Mouse (Mus musculus): ENCODE data around the gene Nrp1.

Gene Nrp1

DNA sequence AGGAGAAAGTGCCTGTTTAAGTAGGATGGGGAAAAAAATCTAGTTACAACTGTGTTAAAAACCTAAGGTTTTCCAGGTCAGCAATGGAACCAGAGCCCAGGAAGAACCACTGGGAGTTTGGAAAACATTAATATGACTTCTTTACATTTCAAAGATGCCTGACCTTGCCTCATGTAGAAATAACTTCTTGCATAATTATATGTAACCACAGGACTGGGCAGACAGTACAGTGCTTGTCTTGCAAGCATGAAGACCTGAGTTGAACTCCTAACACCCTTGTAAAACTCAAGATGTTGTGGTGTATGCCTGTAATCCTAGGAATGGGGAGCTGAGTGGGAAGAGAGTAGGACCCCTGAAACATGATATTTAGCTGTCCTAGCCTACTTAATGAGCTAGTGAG lies 61.6 kb downstream of the Nrp1 start:
- no peak for DNase-seq (ENCODE audit: low spot score)

DNA sequence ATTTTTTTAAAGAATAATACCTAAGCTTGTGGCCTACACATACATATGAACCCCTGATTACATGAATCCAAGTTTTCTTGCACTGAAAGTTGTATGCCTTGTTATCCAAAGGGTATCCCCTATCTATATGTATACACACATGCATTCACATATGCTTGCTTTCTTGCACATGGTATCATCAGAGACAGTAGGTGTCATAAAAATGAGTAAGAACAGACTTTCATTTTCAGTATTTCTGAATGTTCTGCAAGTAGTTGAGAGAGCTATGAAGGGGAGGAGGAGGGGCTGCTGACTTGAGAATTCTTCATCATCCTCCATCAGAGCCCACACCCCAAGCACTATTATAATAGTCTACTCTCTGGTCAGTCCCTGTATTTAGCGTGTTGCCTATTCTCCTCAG lies 62.0 kb downstream of the Nrp1 start:
- no peak for DNase-seq (ENCODE audit: low spot score)

DNA sequence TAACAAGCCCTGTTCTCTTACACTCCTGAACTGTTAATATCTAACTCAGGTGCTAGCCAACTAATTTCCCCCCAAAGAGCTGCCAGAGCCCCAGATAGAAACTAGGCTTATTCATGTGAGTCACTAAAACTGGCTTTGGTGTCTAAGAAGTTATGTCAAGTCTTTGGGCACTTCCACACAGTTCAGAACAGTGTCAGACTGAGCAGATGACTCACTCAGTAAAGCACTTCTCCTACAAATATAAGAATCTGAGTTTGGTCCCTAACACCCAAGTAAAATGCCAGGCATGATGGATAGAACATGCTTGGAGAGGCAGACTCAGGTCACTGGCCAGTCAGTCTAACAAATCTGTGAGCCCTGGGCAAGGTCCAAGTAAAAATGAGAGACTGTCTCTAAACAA lies 65.4 kb downstream of the Nrp1 start:
- no peak for DNase-seq (ENCODE audit: low spot score)

DNA sequence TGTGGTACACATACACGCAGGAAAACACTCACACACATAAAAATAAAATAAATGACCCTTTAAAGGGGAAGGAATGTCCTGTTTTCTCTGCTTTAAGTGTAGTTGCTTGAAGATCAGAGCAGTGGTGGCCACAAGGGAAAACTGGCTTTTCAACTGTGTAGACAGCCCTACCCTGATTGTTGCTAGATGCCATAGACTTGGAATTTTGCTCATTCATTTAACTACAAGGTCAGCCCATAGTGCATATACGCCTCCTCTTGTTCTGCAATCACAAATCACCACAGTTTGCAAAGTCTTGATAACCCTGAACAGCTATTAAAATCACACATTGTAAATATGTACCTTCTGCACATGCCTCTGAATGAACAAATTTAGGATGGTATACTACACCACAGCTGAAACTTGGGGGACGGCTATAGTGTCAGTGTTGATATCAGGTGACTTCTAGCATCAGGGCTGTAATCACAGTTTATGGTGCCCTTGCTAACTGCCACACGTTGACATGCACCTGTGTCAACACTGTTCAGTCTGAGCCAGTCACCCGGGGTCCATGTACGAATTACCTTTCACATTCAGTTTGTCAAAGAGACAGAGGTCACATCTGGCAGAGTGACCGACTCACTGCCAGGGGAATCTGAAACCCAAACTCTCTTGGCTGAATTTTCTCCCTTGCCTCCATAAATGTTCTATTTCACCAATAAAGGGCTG lies 66.4 kb downstream of the Nrp1 start:
- DNase-seq (ENCODE audit: low spot score) = no peak

DNA sequence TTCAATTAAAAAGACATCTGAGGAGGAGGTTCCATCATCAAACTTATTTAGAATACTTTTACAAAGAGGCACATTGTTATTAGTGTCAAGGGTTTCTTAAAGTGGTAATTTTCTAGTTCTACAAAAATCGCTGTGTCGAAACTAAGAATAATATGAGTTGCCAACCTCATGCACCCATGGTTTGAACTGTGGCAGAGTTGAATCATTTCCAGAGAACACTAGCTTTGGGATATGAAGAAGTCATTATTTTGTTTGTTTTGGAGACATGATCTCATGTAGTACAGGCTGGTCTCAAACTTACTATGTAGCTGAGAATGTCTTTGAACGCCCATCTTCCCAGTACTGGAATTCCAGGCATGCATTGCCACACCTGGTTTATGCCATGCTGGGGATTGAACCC lies 68.7 kb downstream of the Nrp1 start:
- no peak for DNase-seq (ENCODE audit: low spot score)

DNA sequence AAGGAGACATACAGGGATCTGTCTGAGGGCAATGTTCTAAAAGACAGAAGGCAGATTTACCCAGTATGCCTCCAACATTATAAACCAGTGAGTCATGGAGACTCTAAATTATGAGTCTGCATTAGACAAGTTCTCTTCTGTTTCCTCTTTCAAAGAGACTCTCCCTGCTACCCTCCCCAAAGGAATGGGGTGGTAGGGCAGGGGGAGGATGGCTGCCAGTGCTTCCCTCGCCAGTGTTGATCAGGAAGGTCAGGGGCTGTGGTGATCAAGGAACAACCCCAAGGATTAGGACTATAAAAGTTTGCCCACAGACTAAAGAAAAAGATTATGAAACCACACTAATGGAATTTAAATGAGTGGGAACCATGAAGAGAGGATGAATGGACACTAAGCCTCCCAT lies 70.6 kb downstream of the Nrp1 start:
- DNase-seq (ENCODE audit: low spot score) = no peak

DNA sequence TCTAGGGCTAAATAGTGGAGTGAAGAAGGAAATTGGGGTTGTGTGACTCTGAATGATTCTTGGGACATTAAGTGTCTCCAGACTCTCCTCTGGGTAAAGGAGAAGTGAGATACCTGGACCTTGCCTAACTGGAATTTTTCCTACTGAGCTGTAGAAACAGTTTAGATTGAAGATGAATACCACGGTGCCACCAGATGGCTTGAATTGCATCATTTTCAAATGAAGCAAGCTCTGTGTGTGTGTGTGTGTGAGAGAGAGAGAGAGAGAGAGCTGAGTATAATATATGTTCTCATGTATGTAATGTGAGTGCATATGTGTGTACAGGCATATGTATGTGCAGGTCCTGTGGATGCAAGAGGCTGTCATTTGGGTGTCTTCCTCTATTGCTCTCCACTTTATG lies 72.7 kb downstream of the Nrp1 start:
- no peak for DNase-seq (ENCODE audit: low spot score)

DNA sequence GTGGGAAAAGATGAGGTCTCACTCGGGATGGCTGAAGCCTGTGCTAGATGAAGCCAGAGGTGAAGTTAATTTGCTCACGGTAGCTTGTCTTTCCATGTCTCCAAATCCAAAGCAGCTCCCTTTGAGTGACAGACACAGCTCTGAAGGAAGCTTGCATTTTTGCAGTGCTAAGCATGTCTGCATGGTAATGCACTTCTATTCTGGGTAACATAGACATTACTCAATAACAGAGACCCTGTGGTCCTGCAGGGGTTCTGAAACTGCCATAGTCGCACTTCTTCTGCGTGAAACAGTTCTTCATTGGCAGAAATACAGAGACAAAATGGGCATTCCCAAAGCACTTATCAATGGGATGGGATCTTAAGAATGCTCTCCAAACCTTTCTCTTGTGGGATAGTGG lies 77.3 kb downstream of the Nrp1 start:
- no peak for DNase-seq (ENCODE audit: low spot score)

DNA sequence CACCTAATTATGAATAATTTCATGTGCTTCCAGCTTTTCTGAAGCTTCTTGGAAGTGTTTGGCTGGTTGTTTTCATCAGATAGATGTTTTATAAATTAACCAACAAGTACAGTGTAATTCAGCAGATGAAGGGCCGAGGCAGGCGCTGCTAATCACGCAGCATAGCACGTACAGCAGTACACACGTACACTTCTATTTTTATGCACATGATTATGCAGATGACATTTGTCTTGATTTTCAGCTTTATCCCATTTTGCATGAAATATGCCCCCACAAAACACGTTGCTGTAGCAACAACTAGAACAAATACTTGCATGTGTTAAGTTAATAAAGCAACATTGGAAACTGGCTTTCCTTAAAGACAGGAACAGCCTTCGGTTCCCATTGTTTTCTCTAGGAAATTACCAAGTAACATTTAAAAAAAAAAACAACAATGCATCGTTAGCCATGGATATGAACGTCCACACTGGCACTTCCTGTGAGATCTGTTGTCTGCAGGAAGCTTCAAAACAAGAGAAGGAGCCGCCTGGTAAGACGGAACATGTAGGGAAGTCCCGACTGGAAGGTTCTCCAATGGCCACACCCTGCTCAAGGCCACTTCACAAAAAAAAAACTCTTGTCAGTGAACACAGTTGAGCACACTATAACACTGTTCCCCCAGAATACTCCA lies 78.9 kb downstream of the Nrp1 start:
- DNase-seq (ENCODE audit: low spot score) = no peak

DNA sequence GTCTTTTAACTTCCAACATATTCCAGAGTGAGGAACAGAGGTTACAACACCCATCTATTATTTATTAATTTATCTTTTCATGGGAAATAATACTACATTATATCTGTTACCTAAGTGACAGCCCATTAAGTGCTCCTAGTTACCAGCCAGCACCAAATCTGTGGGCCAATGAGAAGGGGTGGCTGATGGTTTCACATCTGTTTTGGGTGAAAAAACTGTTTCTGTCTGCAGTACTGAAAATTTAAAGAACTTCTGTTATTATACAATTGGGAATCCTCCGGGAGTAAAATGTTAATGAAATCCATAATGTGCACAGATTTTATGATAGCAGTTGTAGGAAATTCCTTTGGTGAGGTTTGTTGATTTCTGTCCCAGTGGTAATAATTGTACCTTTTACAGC lies 83.0 kb downstream of the Nrp1 start:
- DNase-seq (ENCODE audit: low spot score) = no peak

DNA sequence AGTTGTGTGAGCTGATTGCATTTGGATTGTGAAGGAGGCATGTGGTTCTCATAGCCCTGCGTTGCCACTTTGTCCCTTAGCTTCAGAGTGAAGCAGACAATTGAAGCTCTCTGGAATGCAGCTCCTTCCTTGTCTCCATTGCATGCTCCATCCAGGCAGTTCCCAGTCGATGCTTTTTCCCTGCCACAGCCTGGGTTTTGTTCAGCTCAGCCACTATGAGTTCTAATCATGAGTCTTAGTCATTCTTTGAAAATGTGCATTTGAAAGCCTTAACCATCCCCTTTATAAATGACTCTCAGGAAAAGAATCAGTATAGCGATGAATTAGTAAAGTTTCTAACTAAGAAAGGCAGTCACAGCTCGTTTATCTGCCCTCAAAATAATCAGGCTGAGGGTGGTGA lies 87.2 kb downstream of the Nrp1 start:
- DNase-seq (ENCODE audit: low spot score) = no peak

DNA sequence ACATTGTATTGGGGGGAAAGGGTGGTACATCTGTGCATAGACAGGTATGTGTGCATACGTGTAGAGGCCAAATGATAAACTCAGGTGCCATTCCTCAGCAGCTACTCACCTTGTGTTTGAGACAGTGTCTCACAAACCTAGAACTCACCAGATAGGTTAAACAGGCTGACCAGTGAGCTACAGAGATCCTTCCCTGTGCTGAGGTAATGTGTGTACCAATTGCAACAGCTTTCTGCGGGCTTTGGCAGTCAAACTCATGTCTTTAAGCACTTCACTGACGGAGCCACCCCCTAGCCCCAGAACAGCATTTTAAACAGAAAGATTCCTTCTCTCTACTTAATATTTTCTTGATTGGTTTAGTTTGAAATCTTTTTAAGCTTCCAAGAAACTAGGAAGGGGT lies 88.2 kb downstream of the Nrp1 start:
- no peak for DNase-seq (ENCODE audit: low spot score)

DNA sequence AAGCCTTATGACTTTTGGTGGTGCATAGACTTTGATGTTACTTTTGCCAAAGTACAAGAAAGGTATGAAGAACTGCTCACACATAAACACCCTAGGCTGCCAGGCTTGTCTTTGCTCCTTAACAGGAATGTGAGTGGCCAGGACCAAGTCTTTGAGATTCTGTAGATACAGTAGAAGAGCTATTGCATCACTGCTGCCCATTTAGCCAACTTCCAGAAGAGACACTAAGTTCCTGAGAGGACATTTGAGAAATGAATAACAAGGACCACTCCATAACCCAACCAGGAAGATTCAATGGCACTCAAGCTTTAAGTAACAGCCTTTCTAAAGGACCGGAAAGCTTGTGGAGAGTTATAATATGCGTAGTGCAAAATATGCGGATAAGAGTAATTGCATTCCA lies 88.9 kb downstream of the Nrp1 start:
- DNase-seq (ENCODE audit: low spot score) = no peak

DNA sequence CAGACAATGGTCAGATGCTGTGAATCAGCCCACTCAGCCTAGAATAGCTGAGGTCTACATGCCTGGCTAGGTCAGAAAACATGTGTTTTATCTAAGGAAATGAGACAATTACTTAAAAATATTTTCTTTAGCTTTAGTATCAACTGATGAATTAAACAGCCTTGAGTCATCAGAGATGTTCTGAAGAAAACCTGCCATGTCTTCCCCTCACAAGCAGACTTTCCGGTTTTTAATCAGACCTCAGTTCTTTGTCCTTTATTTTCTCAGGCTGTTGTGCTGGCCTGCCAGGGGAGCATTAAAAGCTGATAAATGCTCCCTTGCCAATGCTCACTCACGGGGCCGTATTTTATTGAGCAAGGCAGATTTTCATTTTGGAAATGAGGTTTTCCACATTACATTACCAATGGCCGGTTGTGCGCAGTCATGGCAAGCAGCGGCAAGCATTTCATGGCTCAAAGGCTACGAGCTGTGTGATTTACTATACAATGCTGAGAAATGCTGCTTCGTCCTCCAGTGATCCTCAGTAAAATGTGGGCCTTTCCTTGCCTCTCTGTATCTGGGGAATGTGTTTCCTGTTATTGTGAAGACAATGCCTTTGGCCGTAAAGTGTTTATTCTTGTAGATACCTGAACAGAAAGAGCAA lies 92.1 kb downstream of the Nrp1 start:
- no peak for DNase-seq (ENCODE audit: low spot score)

DNA sequence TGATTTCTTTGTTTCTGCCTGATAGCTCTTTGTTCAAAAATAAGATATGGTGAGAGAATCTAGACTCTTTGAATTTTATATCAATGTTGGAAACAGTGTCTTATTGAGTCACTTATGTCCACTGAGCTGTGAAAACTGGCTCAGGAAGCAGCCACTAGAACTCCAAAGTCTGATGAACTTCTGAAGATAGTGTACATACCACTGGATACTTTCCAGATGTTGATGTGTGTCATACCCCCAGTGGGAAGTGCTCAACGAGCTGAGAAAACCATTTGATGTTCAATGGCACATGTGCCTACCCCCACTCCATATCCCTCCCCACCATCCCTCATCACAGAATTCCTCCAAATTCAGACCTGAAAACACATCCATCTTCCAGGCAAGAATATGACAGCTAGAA lies 92.7 kb downstream of the Nrp1 start:
- no peak for DNase-seq (ENCODE audit: low spot score)

DNA sequence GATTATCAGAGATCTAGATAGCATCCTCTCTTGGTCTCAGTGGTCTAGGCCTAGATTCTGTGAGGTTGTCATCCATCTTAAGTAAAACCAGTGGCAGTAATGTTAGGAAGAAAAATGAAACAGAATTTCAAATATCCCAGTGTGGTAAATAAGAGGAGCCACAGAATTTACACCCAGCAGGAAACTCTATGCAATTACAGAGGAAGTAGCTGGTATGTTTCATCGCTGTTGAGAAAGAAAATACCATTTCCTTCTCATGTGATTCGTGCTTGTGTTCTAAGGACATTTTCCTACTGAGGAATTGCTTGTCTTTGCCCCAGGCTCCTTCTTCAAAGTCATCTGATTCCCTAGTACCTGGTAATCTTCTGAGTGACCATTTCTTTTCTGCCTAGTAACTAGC lies 95.1 kb downstream of the Nrp1 start:
- no peak for DNase-seq (ENCODE audit: low spot score)

DNA sequence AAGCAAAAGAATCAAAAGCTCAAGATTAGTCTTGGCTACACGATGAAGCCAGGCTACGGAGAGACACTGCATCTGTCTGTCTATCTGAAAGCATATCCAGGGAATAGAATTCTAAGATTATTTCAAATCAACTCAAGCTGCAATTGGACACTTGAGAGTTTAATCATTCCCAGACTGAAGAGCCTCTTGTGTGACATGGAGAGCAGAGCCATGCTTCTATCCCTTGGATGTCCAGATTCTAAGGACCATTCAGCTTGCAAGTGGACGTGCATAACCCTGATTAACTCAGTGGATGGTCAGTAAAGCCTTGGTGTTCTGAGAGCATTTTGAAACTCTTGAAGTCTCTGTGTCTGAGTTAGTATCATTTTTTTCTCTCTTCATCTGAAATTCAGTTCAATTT lies 95.6 kb downstream of the Nrp1 start:
- DNase-seq (ENCODE audit: low spot score) = no peak

DNA sequence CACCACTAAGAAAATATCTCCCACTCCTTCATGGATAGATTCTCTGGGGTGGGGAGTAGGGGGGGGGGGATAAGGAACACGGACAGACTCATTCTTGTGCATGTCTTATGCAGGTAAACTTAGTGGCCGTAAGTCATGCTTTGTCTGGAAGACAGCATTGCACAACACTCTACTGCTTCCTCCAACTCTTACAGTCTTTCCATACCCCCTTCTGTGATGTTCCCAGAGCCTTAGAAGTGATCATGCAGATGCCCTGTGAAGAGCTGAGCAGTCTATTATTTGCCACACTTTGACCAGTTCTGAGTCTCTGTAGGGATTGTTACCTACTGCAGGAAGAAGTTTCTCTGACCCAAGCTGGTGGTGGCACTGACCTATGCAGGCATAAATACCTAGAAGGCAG lies 98.9 kb downstream of the Nrp1 start:
- no peak for DNase-seq (ENCODE audit: low spot score)

DNA sequence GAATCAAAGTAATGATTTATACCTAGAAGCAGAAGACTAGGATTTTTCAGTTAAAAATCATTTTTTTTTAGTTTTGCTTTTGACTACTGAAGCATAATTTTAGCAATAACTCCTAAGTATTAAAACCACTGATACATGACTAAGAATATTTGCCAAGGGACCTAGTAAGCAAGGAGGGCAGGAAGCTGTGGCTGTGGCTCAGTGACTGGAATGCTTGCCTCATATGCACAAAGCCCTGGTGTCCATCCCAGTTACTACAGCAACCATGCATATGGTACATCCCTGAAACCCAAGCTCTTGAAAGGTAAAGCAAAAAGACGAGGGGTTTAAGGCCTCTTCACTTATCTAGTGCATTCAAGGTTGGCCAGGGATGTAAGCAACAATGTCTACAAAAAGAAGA lies 101.3 kb downstream of the Nrp1 start:
- DNase-seq (ENCODE audit: low spot score) = no peak

DNA sequence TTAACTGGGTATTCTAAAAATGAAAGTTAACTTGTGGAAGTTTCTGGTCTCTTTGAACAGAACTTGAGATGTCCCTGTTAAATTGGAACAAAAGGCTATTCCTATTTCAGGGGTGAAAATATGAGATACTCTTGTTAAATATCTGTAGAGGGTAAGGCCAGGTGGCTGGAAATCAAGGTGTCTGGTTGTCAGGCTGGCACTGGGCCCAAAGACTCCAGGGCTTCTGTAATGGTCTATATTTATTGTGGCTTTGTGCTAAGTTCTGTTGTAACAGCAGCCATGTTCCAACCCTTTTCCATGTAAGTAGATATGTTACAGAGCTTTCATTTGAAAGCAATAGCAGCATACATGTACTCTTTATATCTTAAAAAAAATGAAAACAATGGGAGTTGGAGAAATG lies 103.3 kb downstream of the Nrp1 start:
- DNase-seq (ENCODE audit: low spot score) = no peak

DNA sequence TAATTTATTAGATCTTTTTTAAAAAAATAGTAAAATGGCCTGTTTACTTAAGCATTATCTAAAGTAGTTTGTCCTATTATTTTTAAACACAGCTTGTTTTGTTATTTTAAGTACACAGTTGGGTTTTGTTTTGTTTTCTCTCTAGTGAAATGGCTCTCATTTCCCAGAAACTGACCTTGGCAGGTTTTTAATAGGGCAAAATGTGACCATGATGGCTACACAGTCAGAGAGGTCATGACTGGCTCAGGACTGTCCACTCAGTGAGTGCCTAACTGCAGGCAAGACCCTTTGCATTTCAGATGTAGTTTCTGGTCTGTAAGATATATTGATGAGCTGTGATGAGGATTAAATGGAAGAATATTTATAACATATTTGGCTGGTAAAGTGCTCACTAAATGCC lies 104.8 kb downstream of the Nrp1 start:
- no peak for DNase-seq (ENCODE audit: low spot score)

DNA sequence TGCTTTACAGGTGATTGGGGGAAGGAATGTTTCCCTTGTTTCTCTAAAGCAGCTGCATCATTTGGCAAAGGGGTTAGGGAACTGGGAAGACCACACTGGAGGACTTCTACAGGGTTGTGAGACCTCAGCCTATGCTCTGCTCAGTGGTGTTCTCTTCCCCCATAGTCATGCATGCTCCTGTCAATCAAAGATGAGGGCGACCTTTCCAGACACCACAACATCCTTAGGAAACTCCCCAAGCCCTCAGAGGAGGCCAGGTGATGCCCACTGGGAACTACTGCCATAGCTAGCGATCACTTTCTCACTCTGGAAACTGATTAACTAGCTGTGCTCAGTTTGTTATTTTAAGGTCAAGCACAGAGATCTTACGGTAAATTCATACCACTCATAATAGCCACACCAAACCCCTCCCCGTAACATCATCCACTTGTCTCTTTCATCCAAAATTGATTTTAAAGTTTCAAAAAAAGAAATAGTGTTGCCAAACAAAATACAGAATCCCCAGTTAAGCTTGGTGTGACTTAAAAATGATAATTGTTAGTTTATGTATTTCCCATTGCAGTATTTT lies 105.7 kb downstream of the Nrp1 start:
- no peak for DNase-seq (ENCODE audit: low spot score)

DNA sequence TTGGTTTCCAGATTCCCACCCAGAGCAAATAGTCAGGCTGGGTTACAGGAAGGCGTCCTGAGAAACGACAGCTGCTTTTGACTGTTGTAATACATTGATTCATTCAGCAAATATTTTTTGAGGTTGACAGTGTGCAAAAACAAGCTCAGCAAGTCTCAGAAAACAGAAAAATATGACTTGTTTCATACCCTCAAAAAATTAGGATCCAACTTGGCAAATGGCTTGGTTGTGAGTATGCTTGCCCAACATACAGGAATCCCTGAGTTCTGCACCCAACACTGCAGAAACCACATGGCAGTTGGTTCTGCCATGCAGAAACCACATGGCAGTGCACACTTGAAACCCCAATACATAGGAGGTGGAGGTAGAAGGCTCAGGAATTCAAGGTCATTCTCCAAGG lies 107.1 kb downstream of the Nrp1 start:
- no peak for DNase-seq (ENCODE audit: low spot score)

All from urinary bladder, postnatal 25 days (tissue).